Mouse (Mus musculus) limb, embryonic 10.5 days (tissue): Measurements from ENCODE around the gene Dse. TPM values are rescaled to one million over a fixed set of nuclear protein-coding genes. Genes with fewer than 3 reads are reported as not detected.
"Not testable (repeated sequence)": the region's sequence is repeated elsewhere in the genome, so short reads cannot be mapped to it uniquely, and the experiment has no call there.

Experiments
- DNase-seq: peaks from one replicate; pipeline ENCODE4 v3.0.0-alpha.2; 2017; ENCODE audit warnings: low spot score
- H3K27ac ChIP-seq: fragments of 300-500 bp; sonication (generic); 2 replicates; pipeline ENCODE4 v1.5.1; 2016; ENCODE audit warnings: mild to moderate bottlenecking
- H3K27me3 ChIP-seq: fragments of 300-500 bp; sonication (generic); 2 replicates; pipeline ENCODE4 v1.6.1; 2016; ENCODE audit warnings: low read depth, mild to moderate bottlenecking; ENCODE audit not compliant: poor library complexity, severe bottlenecking
- H3K36me3 ChIP-seq: fragments of 300-500 bp; sonication (generic); 2 replicates; pipeline ENCODE4 v1.6.1; 2016; ENCODE audit warnings: mild to moderate bottlenecking, moderate library complexity
- H3K4me1 ChIP-seq: fragments of 300-500 bp; sonication (generic); 2 replicates; pipeline ENCODE4 v1.6.1; 2016
- H3K4me3 ChIP-seq: fragments of 300-500 bp; sonication (generic); 2 replicates; pipeline ENCODE4 v1.5.1; 2016; ENCODE audit warnings: mild to moderate bottlenecking, moderate library complexity
- H3K9me3 ChIP-seq: fragments of 300-500 bp; sonication (generic); replicated peaks from 2 replicates; pipeline ENCODE4 v1.6.1; 2016; ENCODE audit warnings: mild to moderate bottlenecking
- WGBS: fragments of 180-500 bp; shearing (Covaris S2); methylation state at CpG from one replicate; pipeline ENCODE4 v1.1.7; 2016; 5-methylcytosine and 5-hydroxymethylcytosine counted together
- polyA plus RNA-seq: library from polyadenylated mRNA; unstranded; fragments of >200 nt; fragmentation: Nextera tagmentation; extraction: Ambion mirVana; gene quantifications from 2 replicates; pipeline ENCODE4 v1.2.1, GENCODE M21; 2016

Gene Dse
- polyA plus RNA-seq = 26.7 and 35.2 TPM in 2 replicates

DNA sequence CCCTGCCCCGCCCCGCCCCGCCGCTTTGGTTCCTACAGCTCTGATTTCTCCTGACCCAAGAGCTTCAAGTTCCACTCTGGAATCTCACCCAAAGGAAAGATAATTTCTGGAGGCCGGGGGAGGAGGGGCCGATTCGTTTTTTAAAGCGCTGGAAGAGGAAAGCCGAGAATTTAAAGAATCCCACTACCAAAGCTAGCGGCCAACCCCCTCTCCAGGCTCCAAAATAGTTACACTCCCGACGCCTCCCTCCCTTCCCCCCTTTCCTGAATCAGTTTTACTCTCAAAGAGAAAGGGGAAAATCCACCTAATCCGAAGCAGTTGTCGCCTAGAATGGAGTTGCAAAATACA is at the start of gene Dse:
Gene Dse, minus strand, starts transcription at position 213 of the 348 bp plus-strand sequence.
- H3K27ac ChIP-seq = peak within 1 kb of the TSS; percentile 98
- DNase-seq = no peak
- peaks cover 30% of the 10 kb centered on the region for H3K4me1 ChIP-seq
- WGBS = 1% methylated on average over 14 of the region's 14 CpGs
- no peaks in the 10 kb centered on the region for H3K27me3 ChIP-seq
- H3K36me3 ChIP-seq = peaks cover 7% of the 10 kb centered on the region
- H3K4me3 ChIP-seq = peak within 1 kb of the TSS; percentile 90
- H3K9me3 ChIP-seq = no peaks in the 10 kb centered on the region

DNA sequence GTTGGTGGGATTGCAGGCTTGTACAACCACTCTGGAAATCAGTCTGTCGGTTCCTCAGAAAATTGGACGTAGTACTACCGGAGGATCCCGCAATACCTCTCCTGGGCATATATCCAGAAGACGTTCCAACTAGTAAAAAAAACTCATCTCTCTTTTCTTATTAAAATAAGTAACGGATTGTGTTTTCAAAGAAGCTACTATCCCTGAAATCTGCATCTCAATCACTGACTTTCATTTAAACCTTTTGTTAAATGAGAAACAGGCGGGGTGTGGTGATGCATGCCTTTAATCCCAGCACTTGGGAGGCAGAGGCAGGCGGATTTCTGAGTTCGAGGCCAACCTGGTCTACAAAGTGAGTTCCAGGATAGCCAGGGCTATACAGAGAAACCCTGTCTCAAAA is 45.3 kb upstream of the Dse start:
- H3K27me3 ChIP-seq, H3K36me3 ChIP-seq, H3K9me3 ChIP-seq, H3K4me1 ChIP-seq, H3K27ac ChIP-seq, H3K4me3 ChIP-seq, DNase-seq: not testable (repeated sequence)
- WGBS = 95% methylated on average over 9 of the region's 9 CpGs

DNA sequence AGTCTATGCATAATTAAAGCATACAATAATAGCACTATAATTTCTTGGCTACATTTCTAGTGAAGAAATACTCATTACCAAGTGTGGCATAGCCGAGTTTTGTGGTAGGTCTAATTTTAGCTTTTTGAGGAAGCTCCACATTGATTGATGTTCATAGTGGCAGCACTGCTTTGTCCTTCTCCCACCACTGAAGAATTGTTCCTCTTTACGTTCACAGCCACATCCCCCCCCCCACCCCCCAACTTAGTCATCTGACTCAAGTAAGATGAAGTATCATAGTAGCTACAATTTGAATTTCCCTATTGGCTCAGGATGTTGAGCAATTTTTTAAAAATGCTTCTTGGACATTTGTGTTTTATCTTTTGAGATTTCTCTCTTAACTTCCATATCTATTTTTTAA is 42.1 kb upstream of the Dse start:
- H3K27ac ChIP-seq = no peak overlapping the region
- DNase-seq = no peak
- no peaks in the 10 kb centered on the region for H3K27me3 ChIP-seq
- H3K4me3 ChIP-seq = no peak overlapping the region
- no peaks in the 10 kb centered on the region for H3K36me3 ChIP-seq
- H3K9me3 ChIP-seq = no peaks in the 10 kb centered on the region
- H3K4me1 ChIP-seq = no peaks in the 10 kb centered on the region
- 72% methylated on average over 2 of the region's 2 CpGs for WGBS

DNA sequence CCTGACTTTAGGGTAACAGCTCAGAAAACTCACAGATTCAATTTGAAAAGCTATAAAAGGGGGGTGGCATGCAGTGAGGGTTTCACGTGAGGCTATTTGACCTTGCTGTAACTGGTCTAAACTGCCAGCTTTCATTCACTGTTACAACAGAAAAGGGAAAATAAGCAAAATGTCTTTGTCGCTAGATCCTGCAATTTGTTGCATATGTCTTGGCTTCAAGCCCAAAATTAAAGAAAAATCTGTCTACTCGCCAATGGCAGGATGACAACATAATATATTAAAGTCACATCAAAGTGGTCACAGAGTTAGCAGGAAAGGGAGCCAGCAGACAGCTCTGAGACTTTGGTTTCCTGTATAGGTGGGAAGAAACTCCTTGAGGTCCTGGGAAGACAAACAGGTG is 40.2 kb upstream of the Dse start:
- no peaks in the 10 kb centered on the region for H3K27me3 ChIP-seq
- no peaks in the 10 kb centered on the region for H3K36me3 ChIP-seq
- no peaks in the 10 kb centered on the region for H3K4me1 ChIP-seq
- no peak for DNase-seq
- H3K9me3 ChIP-seq = no peaks in the 10 kb centered on the region
- no peak overlapping the region for H3K27ac ChIP-seq
- no peak overlapping the region for H3K4me3 ChIP-seq
- WGBS = 67% methylated on average over 3 of the region's 3 CpGs

DNA sequence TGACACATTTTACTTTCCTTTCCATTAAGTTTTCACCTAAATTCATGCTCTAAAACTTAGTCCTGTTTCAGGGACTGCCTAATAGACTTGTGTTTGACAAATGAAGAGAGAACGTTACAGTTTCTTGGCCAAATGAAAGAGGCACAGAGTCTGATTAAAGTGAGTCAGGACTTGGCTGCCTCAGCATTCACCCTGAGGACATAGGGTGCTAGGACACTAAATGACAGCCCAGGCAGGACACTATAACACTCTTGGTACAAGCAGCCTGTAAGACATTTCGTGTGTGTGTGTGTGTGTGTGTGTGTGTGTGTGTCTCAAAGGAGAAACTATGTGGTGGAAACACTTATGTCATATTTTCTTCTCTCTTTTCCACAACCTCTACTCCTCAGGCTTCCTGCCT is 38.6 kb upstream of the Dse start:
- WGBS = 69% methylated on average over 2 of the region's 2 CpGs
- H3K27me3 ChIP-seq = no peaks in the 10 kb centered on the region

DNA sequence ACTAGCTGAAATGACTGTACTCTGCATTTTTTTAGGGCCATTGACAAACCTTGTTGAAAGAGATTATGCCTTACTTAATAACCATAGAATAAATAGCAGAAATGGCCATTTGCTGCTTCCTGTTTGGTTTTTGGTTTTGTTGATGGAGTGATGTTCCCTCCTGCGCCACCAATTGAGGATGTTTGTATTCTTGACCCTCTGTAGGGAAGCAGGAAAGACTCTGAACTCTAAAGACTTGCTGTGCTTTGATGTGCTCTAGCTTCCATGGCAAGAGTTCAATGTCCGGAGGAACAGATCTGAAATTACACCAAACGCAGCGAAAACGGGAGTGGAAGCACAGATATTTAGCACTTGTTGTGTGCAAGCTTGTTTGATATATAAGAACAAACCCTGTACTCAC is 37.2 kb upstream of the Dse start:
- DNase-seq = no peak
- 81% methylated on average over 5 of the region's 5 CpGs for WGBS

More for the DNA sequence above, 38.6 kb upstream of the Dse start:
- H3K4me1 ChIP-seq = no peaks in the 10 kb centered on the region
- no peak for DNase-seq
- H3K4me3 ChIP-seq = no peak overlapping the region
- no peaks in the 10 kb centered on the region for H3K36me3 ChIP-seq
- no peaks in the 10 kb centered on the region for H3K9me3 ChIP-seq
- no peak overlapping the region for H3K27ac ChIP-seq

DNA sequence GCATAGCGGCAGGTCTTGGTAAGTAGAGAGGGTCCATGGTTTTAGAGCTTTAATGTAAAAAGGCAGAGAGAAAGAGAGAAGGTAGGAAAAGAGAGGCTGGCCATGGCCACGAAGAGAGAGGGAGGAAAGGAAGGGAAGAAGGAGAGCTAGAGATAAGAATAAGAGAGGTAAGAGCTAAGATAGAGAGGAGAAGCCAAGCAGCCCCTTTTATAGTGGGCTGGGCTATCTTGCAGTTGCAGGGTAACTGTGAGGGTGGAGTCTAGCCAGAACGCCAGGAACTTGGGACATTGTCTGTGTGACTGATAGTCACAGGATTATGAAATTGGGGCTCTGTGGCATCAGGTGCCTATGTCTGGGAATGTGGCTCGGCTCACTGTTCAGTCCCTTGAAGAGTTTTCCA is 31.0 kb upstream of the Dse start:
- Histone ChIP-seq H3K4me1 (peaks cover 6% of the 10 kb centered on the region), H3K27ac (no peak overlapping the region), H3K9me3 (no peaks in the 10 kb centered on the region), H3K36me3 (no peaks in the 10 kb centered on the region), H3K27me3 (no peaks in the 10 kb centered on the region), H3K4me3 (no peak overlapping the region)
- DNase-seq = no peak
- 76% methylated on average over 4 of the region's 4 CpGs for WGBS

More for the DNA sequence above, 37.2 kb upstream of the Dse start:
- H3K4me1 ChIP-seq = no peaks in the 10 kb centered on the region
- no peak overlapping the region for H3K4me3 ChIP-seq
- no peaks in the 10 kb centered on the region for H3K27me3 ChIP-seq
- H3K27ac ChIP-seq = no peak overlapping the region
- H3K36me3 ChIP-seq = no peaks in the 10 kb centered on the region
- H3K9me3 ChIP-seq = no peaks in the 10 kb centered on the region

DNA sequence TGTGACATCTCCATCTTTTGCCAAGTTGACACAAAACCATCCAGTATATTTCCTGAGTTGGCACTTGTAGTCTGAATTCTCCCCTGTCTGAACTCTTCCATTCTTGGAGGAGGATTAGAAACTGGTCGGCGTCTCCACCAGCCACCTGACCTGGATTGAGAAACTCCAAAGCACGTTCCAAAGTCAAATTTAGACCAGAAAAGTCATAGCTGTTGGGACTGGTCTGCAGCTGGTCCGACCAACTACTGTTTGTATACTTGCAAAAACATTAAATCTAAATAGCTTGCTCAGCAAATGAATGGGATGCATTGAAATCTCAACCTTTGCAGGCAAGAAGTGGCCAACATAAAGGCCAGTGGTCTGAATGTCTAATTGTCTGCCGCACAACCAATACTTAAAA is 29.1 kb upstream of the Dse start:
- H3K27me3 ChIP-seq = no peaks in the 10 kb centered on the region
- no peaks in the 10 kb centered on the region for H3K36me3 ChIP-seq
- H3K9me3 ChIP-seq = no peaks in the 10 kb centered on the region
- 90% methylated on average over 5 of the region's 5 CpGs for WGBS
- no peak overlapping the region for H3K4me3 ChIP-seq
- H3K27ac ChIP-seq = no peak overlapping the region
- DNase-seq = no peak
- peaks cover 8% of the 10 kb centered on the region for H3K4me1 ChIP-seq

DNA sequence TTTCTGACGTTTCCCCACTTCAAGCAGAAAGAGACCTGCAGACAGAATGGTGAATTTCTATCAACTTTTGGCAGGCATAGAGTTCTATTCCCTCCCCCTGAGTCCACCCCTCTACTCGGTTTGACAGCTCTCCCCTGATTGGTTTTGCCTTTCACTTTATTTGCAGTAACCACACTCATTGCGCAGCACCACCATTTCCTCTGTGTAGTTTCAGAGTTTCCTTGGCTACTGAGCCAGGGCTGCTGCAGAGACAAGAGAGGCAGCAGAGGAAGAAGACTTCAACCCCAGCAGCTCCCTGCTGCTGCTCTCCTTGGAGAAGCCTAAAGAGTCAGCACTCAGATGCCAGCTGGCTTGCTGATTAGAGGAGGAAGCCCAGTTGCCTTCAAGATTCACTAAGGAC is 27.9 kb upstream of the Dse start:
- 49% methylated on average over 3 of the region's 3 CpGs for WGBS
- Histone ChIP-seq H3K27ac (no peak overlapping the region), H3K4me3 (no peak overlapping the region)

DNA sequence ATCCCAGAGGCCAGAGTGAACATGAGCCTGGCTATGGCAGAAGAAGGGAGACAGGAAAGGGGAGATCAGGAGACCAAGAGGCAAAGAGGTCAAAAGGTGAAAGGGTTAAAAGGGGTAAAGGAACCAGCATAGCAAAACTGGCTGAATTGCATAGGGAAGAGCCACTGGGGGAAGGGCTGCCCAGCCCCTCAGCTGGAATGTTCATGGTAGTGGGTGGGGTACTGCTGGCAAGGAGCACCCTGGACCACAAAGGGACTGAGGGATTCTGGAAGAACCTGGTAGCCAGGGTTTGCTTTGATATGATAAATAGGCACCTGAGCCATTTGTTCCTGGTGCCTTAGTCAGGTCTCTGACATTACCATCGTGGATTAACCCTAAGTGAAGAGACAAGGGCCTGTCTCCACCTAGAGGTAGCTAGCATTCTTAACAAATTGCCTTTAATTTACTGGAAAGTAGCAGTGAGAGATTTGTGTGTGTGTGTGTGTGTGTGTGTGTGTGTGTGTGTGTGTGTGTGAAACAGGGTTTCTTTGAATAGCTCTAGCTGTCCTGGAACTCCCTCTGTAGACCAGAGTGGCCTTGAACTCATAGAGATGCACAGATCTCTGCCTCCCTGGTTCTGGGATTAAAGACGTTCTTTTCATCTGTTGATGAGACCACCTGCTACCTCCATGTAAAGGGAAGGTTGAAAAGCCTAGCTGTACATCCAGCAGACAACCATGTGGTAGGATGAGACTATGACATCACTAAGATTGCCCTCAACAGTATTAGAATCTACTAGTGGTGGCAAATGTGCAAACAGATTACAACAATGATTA is 26.6 kb upstream of the Dse start:
- Histone ChIP-seq H3K9me3 (no peaks in the 10 kb centered on the region), H3K27me3 (no peaks in the 10 kb centered on the region), H3K4me1 (peaks cover 8% of the 10 kb centered on the region), H3K36me3 (no peaks in the 10 kb centered on the region), H3K27ac (no peak overlapping the region), H3K4me3 (no peak overlapping the region)
- DNase-seq = no peak
- WGBS = 32% methylated on average over 2 of the region's 2 CpGs

More for the DNA sequence above, 27.9 kb upstream of the Dse start:
- Histone ChIP-seq H3K9me3 (no peaks in the 10 kb centered on the region), H3K4me1 (peaks cover 8% of the 10 kb centered on the region), H3K27me3 (no peaks in the 10 kb centered on the region), H3K36me3 (no peaks in the 10 kb centered on the region)
- no peak for DNase-seq

DNA sequence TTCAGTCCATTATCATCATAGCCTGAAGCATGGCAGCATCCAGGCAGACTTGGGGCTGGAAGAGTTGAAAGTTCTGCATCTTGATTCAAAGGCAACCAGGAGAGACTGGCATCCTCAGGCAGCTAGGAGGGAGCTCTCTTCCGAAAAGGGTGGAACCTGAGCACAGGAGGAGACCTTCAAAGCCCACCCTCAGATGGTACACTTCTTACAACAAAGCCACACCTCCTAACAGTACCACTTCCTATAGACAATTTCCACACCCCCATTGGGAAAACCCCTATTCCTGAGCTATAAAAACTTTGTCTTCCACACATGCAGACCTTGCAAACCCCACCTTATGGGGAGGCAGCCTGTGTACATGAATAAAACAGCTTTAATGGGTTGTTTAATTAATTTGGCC is 25.9 kb upstream of the Dse start:
- DNase-seq = no peak
- Histone ChIP-seq H3K27me3 (no peaks in the 10 kb centered on the region), H3K36me3 (no peaks in the 10 kb centered on the region), H3K4me3 (no peak overlapping the region), H3K27ac (no peak overlapping the region), H3K9me3 (no peaks in the 10 kb centered on the region), H3K4me1 (peaks cover 8% of the 10 kb centered on the region)
- 67% methylated on average over 1 of the region's 1 CpGs for WGBS

DNA sequence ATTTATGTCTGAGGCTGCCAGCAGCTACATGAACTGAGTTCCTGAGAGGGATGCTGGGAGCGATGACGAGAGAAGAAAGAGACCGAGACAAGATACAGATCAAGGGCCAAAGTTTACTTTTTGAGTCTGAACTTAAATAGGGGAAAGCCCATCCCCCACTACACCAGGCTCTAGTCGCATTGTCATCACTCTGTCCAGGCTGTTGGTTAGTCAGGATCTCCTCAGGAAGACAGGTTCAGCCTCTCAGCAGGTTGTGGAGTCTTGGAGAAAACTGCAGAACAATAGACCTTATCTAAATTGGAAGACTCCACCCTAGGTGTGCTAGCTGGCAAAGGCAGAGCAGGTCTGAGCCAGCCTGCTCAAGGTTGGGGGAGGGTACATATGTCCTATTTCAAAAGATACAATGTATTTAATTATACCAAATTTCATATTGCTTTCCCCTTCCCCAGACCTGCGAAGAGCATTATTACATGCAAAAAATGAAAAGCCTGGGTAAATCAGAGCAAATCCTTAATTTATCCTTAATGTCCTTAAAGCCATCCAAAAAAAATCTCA is 22.7 kb upstream of the Dse start:
- Histone ChIP-seq H3K36me3 (no peaks in the 10 kb centered on the region), H3K4me1 (peaks cover 8% of the 10 kb centered on the region), H3K27ac (no peak overlapping the region), H3K27me3 (no peaks in the 10 kb centered on the region), H3K4me3 (no peak overlapping the region), H3K9me3 (no peaks in the 10 kb centered on the region)
- WGBS = 40% methylated on average over 5 of the region's 5 CpGs
- DNase-seq = no peak

DNA sequence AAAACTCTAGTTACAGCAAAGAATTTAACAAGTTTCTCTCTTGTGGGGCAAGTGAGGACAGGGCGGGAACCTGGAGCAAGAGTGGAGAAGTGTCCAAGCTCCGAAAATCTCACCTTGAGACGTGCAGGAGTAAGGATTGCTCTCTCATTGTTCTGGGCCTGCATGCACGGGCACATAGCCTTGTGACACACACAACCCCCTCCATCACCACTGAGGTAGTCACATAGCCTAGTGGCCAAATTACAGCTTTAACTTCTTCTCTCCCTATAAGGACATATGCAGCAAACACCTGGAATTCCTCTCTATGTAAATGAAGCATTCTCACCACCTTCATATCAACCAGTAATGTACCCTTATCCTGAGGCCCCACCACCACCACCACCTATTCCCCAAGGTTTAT is 22.0 kb upstream of the Dse start:
- no peaks in the 10 kb centered on the region for H3K9me3 ChIP-seq
- no peaks in the 10 kb centered on the region for H3K27me3 ChIP-seq
- H3K4me3 ChIP-seq = no peak overlapping the region
- H3K27ac ChIP-seq = no peak overlapping the region
- H3K36me3 ChIP-seq = no peaks in the 10 kb centered on the region
- WGBS = 86% methylated on average over 4 of the region's 4 CpGs
- no peak for DNase-seq
- H3K4me1 ChIP-seq = peaks cover 8% of the 10 kb centered on the region
